Mouse (Mus musculus): Measurements from ENCODE around the gene Tshr. TPM values are rescaled to one million over a fixed set of nuclear protein-coding genes. Genes with fewer than 3 reads are reported as not detected.
A peak's percentile ranks its signal among the peaks of the same experiment; 100 is the strongest.
"Not testable (repeated sequence)": the region's sequence is repeated elsewhere in the genome, so short reads cannot be mapped to it uniquely, and the experiment has no call there.

Tshr gene
- polyA plus RNA-seq, 1 experiment from 2014 or later: 0.62 TPM

GRCm38 (mm10) chr12:91579665-91580064 lies 195.3 kb downstream of the Tshr start:
- Histone ChIP-seq H3K9ac (no peak overlapping the region), H3K4me2 (no peak overlapping the region), H3K27ac (no peak overlapping the region), H3K27me3 (no peaks in the 10 kb centered on the region), H3K36me3 (peaks cover 77% of the 10 kb centered on the region), H3K4me1 (0 out of 2 replicates have a peak, but pooled peaks cover 9% of the 10 kb centered on the region), H3K9me3 (replicated peaks) (no peaks in the 10 kb centered on the region), H3K4me3 (replicated peaks) (no peak overlapping the region)
- 96% methylated on average over 2 of the region's 2 CpGs for WGBS
- no peak for ATAC-seq (replicated peaks; ENCODE audit: low FRiP score)

DNA sequence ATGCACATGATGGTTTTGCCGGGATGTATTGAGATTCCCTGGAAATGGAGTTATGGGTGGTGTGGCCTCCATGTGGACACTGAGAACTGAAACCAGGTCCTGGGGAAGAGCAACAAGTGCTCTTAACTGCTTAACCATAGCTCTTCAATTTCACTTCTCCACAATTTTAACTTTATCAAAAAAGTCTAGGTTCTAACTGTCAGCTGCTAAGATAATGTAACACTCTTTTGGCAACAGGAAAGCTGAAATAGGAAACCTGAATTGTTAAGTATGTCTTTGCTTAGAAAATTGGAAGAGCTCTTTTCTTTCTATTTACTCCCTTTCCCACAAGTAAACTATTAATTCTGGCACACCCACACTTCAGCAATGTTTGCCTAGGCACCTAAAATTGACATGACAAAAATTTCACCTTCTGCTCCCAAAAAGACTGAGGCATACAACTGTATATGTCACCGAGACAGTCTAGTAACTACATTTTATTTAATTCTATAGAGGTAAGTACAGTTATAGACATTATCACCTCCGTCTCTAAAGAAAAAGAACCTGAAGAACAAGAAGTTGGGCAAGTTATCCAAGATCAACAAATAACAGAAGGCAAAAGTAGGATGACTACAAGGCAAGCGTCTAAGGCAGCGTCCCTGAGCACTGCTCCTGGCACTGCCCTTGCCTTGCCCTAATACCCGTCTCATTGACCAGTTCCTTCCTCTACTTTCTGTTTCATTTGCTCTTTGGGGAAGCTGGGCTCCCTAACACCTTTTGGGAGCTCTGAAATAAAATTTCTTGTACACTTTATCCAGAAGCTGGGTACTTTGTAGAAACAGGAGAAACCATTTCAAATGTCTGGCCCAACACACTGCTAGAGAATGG lies 197.1 kb downstream of the Tshr start:
- no peaks in the 10 kb centered on the region for H3K9me3 ChIP-seq (replicated peaks)
- 0 out of 2 replicates have a peak, but pooled peaks cover 9% of the 10 kb centered on the region for H3K4me1 ChIP-seq
- ATAC-seq (replicated peaks; ENCODE audit: low FRiP score): no peak
- no peak overlapping the region for H3K9ac ChIP-seq
- 90% methylated on average over 6 of the region's 6 CpGs for WGBS
- H3K36me3 ChIP-seq: peaks cover 75% of the 10 kb centered on the region
- H3K27ac ChIP-seq: no peak overlapping the region
- no peaks in the 10 kb centered on the region for H3K27me3 ChIP-seq
- no peak overlapping the region for H3K4me2 ChIP-seq
- H3K4me3 ChIP-seq (replicated peaks): no peak overlapping the region

DNA sequence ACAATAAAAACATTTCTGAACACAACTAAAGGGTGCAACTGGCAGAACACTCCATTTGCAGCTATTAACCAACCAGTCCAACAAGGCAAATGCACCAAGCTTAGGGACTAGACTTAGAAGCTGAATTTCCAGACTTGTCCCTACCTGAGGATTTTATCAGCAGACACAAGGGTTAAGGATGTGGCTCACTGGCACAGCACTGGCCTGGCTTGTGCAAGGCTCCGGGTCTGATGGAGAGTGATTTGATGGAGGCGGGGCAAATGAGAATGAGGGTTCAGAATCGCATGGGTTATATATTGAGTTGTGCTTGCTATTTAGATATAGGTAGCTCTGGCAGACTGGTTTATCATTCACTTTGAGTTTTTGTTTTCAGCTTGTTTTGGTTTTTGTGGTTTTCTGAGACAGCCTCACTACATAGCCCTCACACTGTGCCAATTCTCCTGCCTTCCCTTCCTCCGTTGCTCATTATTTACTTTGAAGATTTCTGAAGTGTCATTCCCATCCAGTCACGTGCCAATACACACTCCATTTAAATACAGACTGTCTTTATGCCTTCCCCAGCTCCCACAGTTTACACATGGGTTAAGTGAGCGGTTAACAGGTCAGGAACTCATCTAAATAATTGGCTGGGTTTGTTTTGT lies 198.1 kb downstream of the Tshr start:
- no peak overlapping the region for H3K9ac ChIP-seq
- peaks cover 17% of the 10 kb centered on the region for H3K4me1 ChIP-seq
- H3K27ac ChIP-seq: no peak overlapping the region
- WGBS: 62% methylated on average over 6 of the region's 6 CpGs
- ATAC-seq (replicated peaks; ENCODE audit: low FRiP score): no peak
- peaks cover 68% of the 10 kb centered on the region for H3K36me3 ChIP-seq
- H3K27me3 ChIP-seq: no peaks in the 10 kb centered on the region
- H3K4me3 ChIP-seq (replicated peaks): no peak overlapping the region
- H3K4me2 ChIP-seq: no peak overlapping the region
- no peaks in the 10 kb centered on the region for H3K9me3 ChIP-seq (replicated peaks)

DNA sequence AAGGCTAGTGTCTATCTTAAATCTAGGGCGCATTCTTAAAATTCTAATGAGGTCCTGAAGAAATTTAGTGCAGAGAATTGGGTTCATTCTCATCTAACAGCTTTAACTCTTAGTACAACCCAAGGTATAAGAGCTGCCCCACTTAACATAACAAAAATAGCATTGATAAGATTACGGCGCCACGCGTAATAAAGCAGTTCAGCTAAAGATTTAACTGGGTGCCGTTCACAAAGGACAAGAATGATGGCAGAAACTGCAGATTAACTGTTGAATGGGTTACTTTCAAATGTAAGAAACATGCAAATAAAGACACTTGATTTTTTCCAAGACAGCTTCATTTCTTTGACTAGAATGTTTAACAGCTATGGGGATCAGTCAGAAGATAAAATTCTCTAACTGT lies 199.0 kb downstream of the Tshr start:
- peaks cover 59% of the 10 kb centered on the region for H3K36me3 ChIP-seq
- H3K4me3 ChIP-seq (replicated peaks): no peak overlapping the region
- peaks cover 17% of the 10 kb centered on the region for H3K4me1 ChIP-seq
- H3K27me3 ChIP-seq: no peaks in the 10 kb centered on the region
- no peak overlapping the region for H3K27ac ChIP-seq
- WGBS: 77% methylated on average over 6 of the region's 6 CpGs
- no peaks in the 10 kb centered on the region for H3K9me3 ChIP-seq (replicated peaks)
- ATAC-seq (replicated peaks; ENCODE audit: low FRiP score): no peak
- H3K4me2 ChIP-seq: no peak overlapping the region
- H3K9ac ChIP-seq: no peak overlapping the region

DNA sequence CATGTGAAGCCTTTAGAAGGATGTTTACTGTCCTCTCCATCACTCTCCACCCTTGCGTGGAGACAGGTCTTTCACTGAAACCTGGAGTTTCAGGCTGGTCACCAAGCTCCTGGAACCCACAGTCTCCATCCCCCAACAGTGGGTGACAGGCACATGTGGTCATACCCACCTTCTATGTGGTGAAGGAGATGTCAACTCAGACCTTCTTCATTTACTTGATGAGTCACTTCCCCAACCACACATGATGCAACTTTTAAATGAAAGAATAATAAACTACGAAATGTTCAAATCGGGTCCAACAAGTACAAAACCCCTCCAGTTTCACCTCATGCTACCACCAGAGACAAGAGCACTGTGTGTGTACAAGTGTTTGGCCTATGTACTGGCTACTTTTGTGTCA lies 200.8 kb downstream of the Tshr start:
- Histone ChIP-seq H3K9me3 (replicated peaks) (no peaks in the 10 kb centered on the region), H3K9ac (no peak overlapping the region), H3K36me3 (peaks cover 52% of the 10 kb centered on the region), H3K27ac (no peak overlapping the region), H3K27me3 (no peaks in the 10 kb centered on the region), H3K4me2 (no peak overlapping the region), H3K4me1 (peaks cover 17% of the 10 kb centered on the region), H3K4me3 (replicated peaks) (no peak overlapping the region)
- ATAC-seq (replicated peaks; ENCODE audit: low FRiP score): no peak
- WGBS: 90% methylated on average over 3 of the region's 3 CpGs

- not testable (repeated sequence) for H3K27ac ChIP-seq; H3K9me3 ChIP-seq (replicated peaks); H3K9ac ChIP-seq; H3K27me3 ChIP-seq; H3K4me2 ChIP-seq; H3K4me3 ChIP-seq (replicated peaks); ATAC-seq (replicated peaks; ENCODE audit: low FRiP score)
- 95% methylated on average over 4 of the region's 4 CpGs for WGBS
- H3K4me1 ChIP-seq: peaks cover 18% of the 10 kb centered on the region
- peaks cover 48% of the 10 kb centered on the region for H3K36me3 ChIP-seq
Measured at GRCm38 (mm10) chr12:91585815-91586214, 201.5 kb downstream of the Tshr start.

- peak overlapping the region; percentile 91 for H3K4me3 ChIP-seq (replicated peaks)
- ATAC-seq (replicated peaks; ENCODE audit: low FRiP score): no peak
- H3K27me3 ChIP-seq: no peaks in the 10 kb centered on the region
- no peaks in the 10 kb centered on the region for H3K9me3 ChIP-seq (replicated peaks)
- H3K9ac ChIP-seq: peak overlapping the region; percentile 99; the same call in 1 of the 2 replicates
- 39% methylated on average over 3 of the region's 3 CpGs for WGBS
- peaks cover 36% of the 10 kb centered on the region for H3K36me3 ChIP-seq
- peak overlapping the region; percentile 60 for H3K4me2 ChIP-seq
- peaks cover 26% of the 10 kb centered on the region for H3K4me1 ChIP-seq
- H3K27ac ChIP-seq: no peak overlapping the region
Measured at GRCm38 (mm10) chr12:91587077-91587476, 202.7 kb downstream of the Tshr start.

DNA sequence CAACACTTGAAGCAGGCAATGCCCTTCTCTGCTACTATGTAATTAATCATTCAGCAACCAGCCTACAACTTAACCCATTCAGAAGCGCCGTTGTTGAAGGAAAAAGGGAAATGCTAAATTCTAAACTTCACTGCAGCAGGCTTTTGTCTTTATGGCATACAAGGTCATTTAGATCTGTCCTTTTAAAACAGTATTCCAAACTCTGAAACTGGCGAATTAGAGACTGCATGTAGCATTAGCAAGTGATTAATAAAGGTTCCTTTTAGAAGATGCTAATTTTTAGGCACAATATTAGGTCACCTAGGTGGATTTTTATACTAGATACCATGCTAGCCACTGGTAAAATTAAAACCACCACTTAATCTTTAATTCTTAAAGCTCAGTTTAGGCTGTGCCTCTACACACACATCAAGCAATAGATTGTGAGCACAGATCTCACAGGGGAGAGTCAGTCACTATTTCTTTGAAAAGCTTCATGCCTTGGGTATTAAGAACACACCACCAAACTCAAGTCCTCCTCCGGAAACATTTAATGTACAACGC lies 203.2 kb downstream of the Tshr start:
- H3K4me1 ChIP-seq: peaks cover 22% of the 10 kb centered on the region
- H3K9ac ChIP-seq: peak overlapping the region; percentile 99
- 5% methylated on average over 5 of the region's 5 CpGs for whole genome bisulfite sequencing
- ATAC-seq (replicated peaks; ENCODE audit: low FRiP score): no peak
- H3K9me3 ChIP-seq (replicated peaks): no peaks in the 10 kb centered on the region
- peak overlapping the region; percentile 91 for H3K4me3 ChIP-seq (replicated peaks)
- H3K36me3 ChIP-seq: peaks cover 32% of the 10 kb centered on the region
- H3K4me2 ChIP-seq: peak overlapping the region; percentile 60
- H3K27ac ChIP-seq: peak overlapping the region; percentile 100
- H3K27me3 ChIP-seq: no peaks in the 10 kb centered on the region

GRCm38 (mm10) chr12:91588176-91588669 lies 203.9 kb downstream of the Tshr start:
- peak overlapping the region; percentile 99 for H3K9ac ChIP-seq
- no peaks in the 10 kb centered on the region for H3K9me3 ChIP-seq (replicated peaks)
- H3K4me1 ChIP-seq: peaks cover 19% of the 10 kb centered on the region
- H3K4me2 ChIP-seq: peak overlapping the region; percentile 60
- ATAC-seq (replicated peaks; ENCODE audit: low FRiP score): peak; percentile 88
- H3K27ac ChIP-seq: peak overlapping the region; percentile 100
- no peaks in the 10 kb centered on the region for H3K27me3 ChIP-seq
- WGBS: under 1% methylated on average over 32 of the region's 32 CpGs
- H3K4me3 ChIP-seq (replicated peaks): peak overlapping the region; percentile 91
- H3K36me3 ChIP-seq: peaks cover 25% of the 10 kb centered on the region

DNA sequence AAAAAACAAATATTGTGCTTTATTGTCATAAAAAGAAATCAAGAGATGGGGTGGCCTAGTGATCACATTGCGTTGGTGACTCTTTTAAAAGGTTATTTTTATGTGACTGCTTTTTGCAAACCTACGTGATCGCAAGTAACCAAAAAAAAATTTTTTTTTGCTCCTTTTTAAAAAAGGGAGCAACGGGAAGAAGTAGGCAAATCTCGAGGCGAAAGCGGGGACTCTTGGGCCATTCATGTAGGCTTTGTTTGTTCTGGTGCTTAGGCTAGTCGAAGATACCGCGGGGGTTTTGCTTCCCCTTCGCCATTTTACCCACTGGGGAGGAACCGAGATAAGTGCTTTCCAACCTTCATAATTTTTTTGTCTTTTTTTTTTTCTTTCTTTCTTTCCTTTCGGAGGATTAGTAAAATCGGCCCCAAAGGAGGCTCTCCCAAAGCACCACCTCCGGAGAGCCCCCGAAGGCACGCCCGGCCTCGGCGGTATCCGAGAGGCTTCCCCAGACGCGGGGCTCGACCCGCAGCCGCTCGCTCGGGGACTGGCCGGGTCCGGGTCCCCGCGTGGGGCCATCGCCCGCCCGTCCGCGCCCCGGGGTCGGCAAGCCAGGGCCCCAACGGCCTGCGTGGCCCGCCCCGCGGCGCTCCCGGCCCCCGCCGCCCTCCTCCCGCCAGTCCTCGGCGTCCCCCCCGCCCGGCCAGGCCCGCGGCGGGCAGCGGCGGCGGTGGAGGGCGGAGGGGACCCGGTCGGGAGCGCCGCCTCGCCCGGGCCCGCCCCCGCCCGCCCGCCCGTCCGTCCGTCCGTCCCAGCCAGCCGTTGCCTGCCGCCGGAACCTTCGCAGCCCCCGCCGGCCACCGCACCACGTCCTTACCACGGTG lies 204.5 kb downstream of the Tshr start:
- ATAC-seq (replicated peaks; ENCODE audit: low FRiP score): 0 out of 2 replicates have a peak, but pooled peaks have one; percentile 1
- H3K27ac ChIP-seq: peak overlapping the region; percentile 100
- H3K4me2 ChIP-seq: peak overlapping the region; percentile 60
- peaks cover 17% of the 10 kb centered on the region for H3K4me1 ChIP-seq
- WGBS: under 1% methylated on average over 52 of the region's 83 CpGs
- peaks cover 20% of the 10 kb centered on the region for H3K36me3 ChIP-seq
- peak overlapping the region; percentile 91 for H3K4me3 ChIP-seq (replicated peaks)
- H3K27me3 ChIP-seq: no peaks in the 10 kb centered on the region
- H3K9ac ChIP-seq: peak overlapping the region; percentile 99
- no peaks in the 10 kb centered on the region for H3K9me3 ChIP-seq (replicated peaks)

- Histone ChIP-seq H3K36me3 (peaks cover 14% of the 10 kb centered on the region), H3K4me3 (replicated peaks) (peak overlapping the region; percentile 91), H3K9ac (peak overlapping the region; percentile 99), H3K9me3 (replicated peaks) (no peaks in the 10 kb centered on the region), H3K4me2 (peak overlapping the region; percentile 60), H3K27me3 (no peaks in the 10 kb centered on the region), H3K27ac (peak overlapping the region; percentile 100), H3K4me1 (peaks cover 17% of the 10 kb centered on the region)
- 0% methylated on average over 11 of the region's 11 CpGs for WGBS
- no peak for ATAC-seq (replicated peaks; ENCODE audit: low FRiP score)
Measured at GRCm38 (mm10) chr12:91589542-91589846, 205.1 kb downstream of the Tshr start.

Measured in kidney, embryonic 15.5 days (tissue).